Mouse (Mus musculus) liver, postnatal 0 days (tissue): ENCODE measurements around the gene Nsd1. TPM values are rescaled to one million over a fixed set of nuclear protein-coding genes. Genes with fewer than 3 reads are reported as not detected.

Source experiments
- ATAC-seq: fragments of 200-750 bp; cut with Nextera tagmentation; 2 replicates; pipeline ENCODE4 v1.8.0; 2017; ENCODE audit warnings: mild to moderate bottlenecking, moderate library complexity
- DNase-seq: peaks from one replicate; pipeline ENCODE4 v3.0.0-alpha.2; 2016
- H3K27ac ChIP-seq: fragments of 300-500 bp; sonication (generic); 2 replicates; pipeline ENCODE4 v1.5.1; 2014; ENCODE audit warnings: antibody characterized with exemption, moderate library complexity, mild to moderate bottlenecking, low read depth
- H3K27me3 ChIP-seq: fragments of 300-500 bp; sonication (generic); 2 replicates; pipeline ENCODE4 v1.6.1; 2014; ENCODE audit warnings: low read length, control low read depth, mixed read lengths; ENCODE audit not compliant: insufficient read depth
- H3K36me3 ChIP-seq: fragments of 300-500 bp; sonication (generic); replicated peaks from 2 replicates; pipeline ENCODE4 v1.6.1; 2014; ENCODE audit warnings: mild to moderate bottlenecking, control low read depth, low read length, moderate library complexity, mixed read lengths; ENCODE audit not compliant: insufficient read depth
- H3K4me1 ChIP-seq: fragments of 300-500 bp; sonication (generic); 2 replicates; pipeline ENCODE4 v1.6.1; 2014; ENCODE audit warnings: antibody characterized with exemption, mild to moderate bottlenecking, control low read depth; ENCODE audit not compliant: insufficient read depth
- H3K4me2 ChIP-seq: fragments of 300-500 bp; sonication (generic); 2 replicates; pipeline ENCODE4 v1.6.1; 2014; ENCODE audit warnings: low read depth, mild to moderate bottlenecking, low read length, moderate library complexity, mixed read lengths
- H3K4me3 ChIP-seq: fragments of 300-500 bp; sonication (generic); 2 replicates; pipeline ENCODE4 v1.5.1; 2014; ENCODE audit warnings: low read depth, low read length
- H3K9ac ChIP-seq: fragments of 300-500 bp; sonication (generic); replicated peaks from 2 replicates; pipeline ENCODE4 v1.6.1; 2014; ENCODE audit warnings: mild to moderate bottlenecking, moderate library complexity
- H3K9me3 ChIP-seq: fragments of 300-500 bp; sonication (generic); 2 replicates; pipeline ENCODE4 v1.6.1; 2016; ENCODE audit warnings: mild to moderate bottlenecking, control low read depth, low read length, mixed read lengths
- CTCF ChIP-seq: sonication (generic); IDR thresholded peaks from 2 replicates; pipeline ENCODE4 v1.5.1; 2016; ENCODE audit warnings: antibody characterized with exemption, low read depth
- EP300 ChIP-seq: IDR thresholded peaks from 2 replicates; pipeline ENCODE4 v1.6.1; 2016; ENCODE audit warnings: antibody characterized with exemption, low read depth, mild to moderate bottlenecking
- WGBS: fragments of 180-500 bp; shearing (Covaris S2); extraction: QIAGEN DNeasy Blood & Tissue Kit; methylation state at CpG from one replicate; pipeline ENCODE4 v1.1.7; 2014; ENCODE audit not compliant: insufficient replicate concordance; 5-methylcytosine and 5-hydroxymethylcytosine counted together
- polyA plus RNA-seq: library from polyadenylated mRNA; unstranded; fragments of >200 nt; fragmentation: Nextera tagmentation; extraction: Ambion mirVana; gene quantifications from 2 replicates; pipeline ENCODE4 v1.2.1, GENCODE M21; 2015

The Nsd1 gene
- polyA plus RNA-seq, 1 experiment from 2014 or later = 20.6 TPM

DNA sequence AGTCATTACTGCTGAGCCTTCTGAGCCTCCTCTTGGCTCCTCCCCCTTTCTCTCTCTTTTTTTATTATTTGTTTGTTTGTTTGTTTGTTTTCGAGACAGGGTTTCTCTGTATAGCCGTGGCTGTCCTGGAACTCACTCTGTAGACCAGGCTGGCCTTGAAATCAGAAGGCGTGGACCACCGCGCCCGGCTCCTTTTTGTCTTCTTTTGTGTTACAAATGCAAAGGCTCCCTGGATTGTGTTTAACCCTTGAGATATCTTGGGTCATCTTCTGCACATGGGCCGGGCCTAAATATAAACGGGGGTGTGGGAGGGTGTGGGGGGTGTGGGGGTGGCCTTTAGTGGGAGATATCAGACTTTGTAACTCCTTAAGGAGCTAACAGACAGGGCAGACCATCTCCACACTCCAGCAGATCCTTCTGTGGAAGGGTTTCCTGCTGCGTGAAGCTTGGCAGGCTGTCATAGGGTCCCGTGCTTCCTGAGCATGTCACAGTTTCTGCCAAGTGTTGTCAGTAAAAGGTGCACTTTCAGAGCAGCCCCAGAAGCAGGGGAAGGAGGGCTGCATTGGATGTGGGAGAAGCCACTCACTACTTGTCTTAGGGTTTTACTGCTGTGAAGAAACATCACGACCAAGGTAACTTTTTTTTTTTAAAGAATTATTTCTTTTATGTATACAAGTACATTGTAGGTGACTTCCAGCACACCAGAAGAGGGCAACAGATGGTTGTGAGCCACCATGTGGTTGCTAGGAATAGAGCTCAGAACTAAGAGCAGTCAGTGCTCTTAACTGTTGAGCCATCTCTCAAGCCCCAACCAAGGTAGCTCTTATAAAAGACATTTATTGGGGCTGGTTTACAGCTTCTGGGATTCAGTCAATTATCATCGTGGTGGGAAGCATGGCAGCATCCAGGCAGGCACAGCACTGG lies 128.8 kb downstream of the Nsd1 start:
- no peaks in the 10 kb centered on the region for H3K9me3 ChIP-seq
- no peaks in the 10 kb centered on the region for H3K36me3 ChIP-seq
- no peak for ATAC-seq
- TF ChIP-seq EP300 (no peak), CTCF (no peak)
- no peak overlapping the region for H3K9ac ChIP-seq
- 65% methylated on average over 12 of the region's 12 CpGs for WGBS
- no peak overlapping the region for H3K4me2 ChIP-seq
- no peak overlapping the region for H3K27ac ChIP-seq
- peaks cover 3% of the 10 kb centered on the region; the same call in 1 of the 2 replicates for H3K4me1 ChIP-seq
- no peak for DNase-seq
- H3K27me3 ChIP-seq = no peaks in the 10 kb centered on the region
- H3K4me3 ChIP-seq = no peak overlapping the region

DNA sequence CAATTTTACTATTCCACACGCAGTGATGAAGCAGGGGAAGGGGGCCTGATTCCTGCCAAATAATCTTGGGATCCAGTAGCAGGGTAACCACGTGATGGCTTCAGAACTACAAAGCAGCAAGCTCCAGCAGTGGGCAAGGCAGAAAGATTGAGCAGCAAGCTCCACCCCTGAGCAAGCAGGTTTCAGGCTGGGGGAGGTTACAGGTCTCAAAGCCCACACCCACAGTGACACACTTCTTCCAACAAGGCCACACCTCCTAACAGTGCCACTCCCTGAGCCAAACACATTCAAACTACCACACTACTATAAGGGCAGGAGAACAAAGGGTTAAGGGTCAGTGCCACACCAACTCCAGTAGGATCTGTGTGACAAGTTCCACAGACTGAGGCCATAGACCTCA lies 129.7 kb downstream of the Nsd1 start:
- Histone ChIP-seq H3K4me1 (peaks cover 3% of the 10 kb centered on the region; the same call in 1 of the 2 replicates), H3K4me2 (no peak overlapping the region), H3K27me3 (no peaks in the 10 kb centered on the region), H3K9ac (no peak overlapping the region), H3K36me3 (peaks cover 5% of the 10 kb centered on the region), H3K4me3 (no peak overlapping the region), H3K27ac (no peak overlapping the region), H3K9me3 (no peaks in the 10 kb centered on the region)
- WGBS = 32% methylated on average over 2 of the region's 2 CpGs
- no peak for TF ChIP-seq CTCF
- no peak for TF ChIP-seq EP300
- peak; percentile 77 for ATAC-seq
- DNase-seq = no peak

DNA sequence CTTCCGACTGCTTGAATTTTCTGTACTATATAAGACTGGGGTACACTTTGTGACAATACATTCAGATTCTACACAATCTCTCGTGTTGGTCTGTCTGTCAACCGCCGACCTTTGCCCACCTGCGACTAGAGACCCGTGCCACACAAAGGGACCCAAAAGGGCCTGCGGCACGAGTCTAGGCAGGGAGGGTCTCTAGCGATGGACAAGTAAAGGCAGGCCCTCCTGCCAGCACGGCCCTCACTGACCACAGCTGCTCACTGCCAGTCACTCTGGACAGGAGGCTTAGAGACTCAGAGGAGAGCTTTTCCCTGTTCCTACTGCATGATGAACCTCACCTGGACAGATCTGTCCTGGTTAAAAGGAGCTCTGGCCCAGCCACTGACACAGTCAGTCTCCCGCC lies 132.9 kb downstream of the Nsd1 start:
- ATAC-seq = peak; percentile 16; the same call in 1 of the 2 replicates
- H3K9ac ChIP-seq = no peak overlapping the region

DNA sequence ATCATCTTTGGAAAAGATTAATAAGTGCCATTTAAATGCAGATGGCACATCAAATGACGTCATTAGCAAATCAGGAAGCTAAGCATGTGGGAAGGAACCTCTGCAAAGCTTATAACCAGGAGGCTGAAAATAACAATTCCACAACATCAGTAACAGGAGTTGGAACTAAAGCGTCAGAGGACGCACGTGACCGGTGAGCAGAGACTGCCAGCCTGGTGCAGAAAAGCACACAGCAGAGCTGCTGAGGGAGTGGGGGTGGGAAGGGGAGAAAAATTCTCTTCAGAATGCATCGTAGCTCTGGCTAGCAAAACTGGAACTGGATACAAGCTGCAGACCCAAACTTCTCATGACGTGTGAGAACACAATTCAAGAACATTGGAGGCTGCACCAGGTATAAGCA lies 134.7 kb downstream of the Nsd1 start:
- WGBS = 86% methylated on average over 7 of the region's 7 CpGs
- no peak overlapping the region for H3K27ac ChIP-seq
- DNase-seq (no peak), ATAC-seq (no peak)
- peaks cover 53% of the 10 kb centered on the region for H3K36me3 ChIP-seq
- no peak overlapping the region for H3K4me2 ChIP-seq
- peaks cover 1% of the 10 kb centered on the region; the same call in 1 of the 2 replicates for H3K4me1 ChIP-seq
- H3K9ac ChIP-seq = no peak overlapping the region
- H3K4me3 ChIP-seq = no peak overlapping the region
- no peaks in the 10 kb centered on the region for H3K9me3 ChIP-seq
- TF ChIP-seq EP300 (no peak), CTCF (no peak)
- H3K27me3 ChIP-seq = no peaks in the 10 kb centered on the region

More for the DNA sequence above, 132.9 kb downstream of the Nsd1 start:
- 40% methylated on average over 11 of the region's 11 CpGs for WGBS
- no peak overlapping the region for H3K4me3 ChIP-seq
- no peaks in the 10 kb centered on the region for H3K9me3 ChIP-seq
- H3K4me1 ChIP-seq = peaks cover 3% of the 10 kb centered on the region; the same call in 1 of the 2 replicates
- TF ChIP-seq EP300 = no peak
- TF ChIP-seq CTCF = no peak
- H3K27me3 ChIP-seq = no peaks in the 10 kb centered on the region
- peaks cover 36% of the 10 kb centered on the region for H3K36me3 ChIP-seq
- no peak overlapping the region for H3K4me2 ChIP-seq
- H3K27ac ChIP-seq = no peak overlapping the region
- no peak for DNase-seq

DNA sequence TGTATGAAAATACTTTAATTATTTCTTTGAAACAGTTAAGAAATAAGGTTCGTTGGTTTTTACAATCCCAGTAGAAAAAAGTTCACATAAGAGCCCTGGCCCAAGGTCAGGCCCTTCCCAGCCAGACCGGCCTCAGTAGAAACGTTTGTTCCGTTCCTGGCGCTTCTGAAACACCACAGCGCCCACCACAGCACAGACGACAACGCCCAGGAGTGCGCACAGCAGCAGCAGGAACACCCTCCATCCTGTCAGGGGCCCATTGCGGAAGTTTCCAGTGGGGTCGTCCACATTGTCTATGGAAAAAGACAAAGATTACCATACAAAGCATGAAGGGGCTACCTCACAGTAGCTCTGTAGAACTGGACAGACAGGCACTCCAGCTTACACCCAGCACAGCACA lies 137.2 kb downstream of the Nsd1 start:
- Histone ChIP-seq H3K9me3 (no peaks in the 10 kb centered on the region), H3K4me1 (no peaks in the 10 kb centered on the region), H3K4me3 (no peak overlapping the region), H3K36me3 (peaks cover 74% of the 10 kb centered on the region), H3K27ac (no peak overlapping the region), H3K4me2 (no peak overlapping the region), H3K27me3 (no peaks in the 10 kb centered on the region), H3K9ac (no peak overlapping the region)
- 68% methylated on average over 11 of the region's 11 CpGs for WGBS
- ATAC-seq = no peak
- no peak for TF ChIP-seq CTCF
- no peak for TF ChIP-seq EP300
- DNase-seq = no peak

DNA sequence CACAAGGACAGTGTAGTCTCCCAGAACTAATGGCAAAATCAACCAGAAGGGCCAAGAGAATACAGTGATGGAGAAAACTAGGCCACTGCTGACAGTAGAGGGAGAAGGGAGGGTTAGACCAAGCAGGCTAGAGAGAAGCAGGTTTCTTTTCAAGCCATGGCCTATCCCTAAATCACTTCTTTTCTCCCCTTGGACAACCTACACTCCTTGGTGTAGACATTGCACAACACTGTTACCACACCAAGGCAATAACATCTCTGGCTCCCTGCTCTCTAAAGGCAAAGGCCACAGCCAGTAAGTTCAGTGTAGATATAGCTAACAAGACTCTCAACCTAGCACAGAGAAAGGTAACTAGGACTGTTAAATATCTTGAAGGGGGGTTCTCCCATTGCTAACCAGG lies 151.6 kb downstream of the Nsd1 start:
- Histone ChIP-seq H3K9ac (peak overlapping the region; percentile 98), H3K36me3 (peaks cover 23% of the 10 kb centered on the region), H3K4me2 (peak overlapping the region; percentile 86), H3K4me1 (peaks cover 20% of the 10 kb centered on the region), H3K27ac (peak overlapping the region; percentile 98), H3K27me3 (no peaks in the 10 kb centered on the region), H3K4me3 (peak overlapping the region; percentile 99), H3K9me3 (no peaks in the 10 kb centered on the region)
- no peak for ATAC-seq
- no peak for TF ChIP-seq CTCF
- no peak for TF ChIP-seq EP300
- DNase-seq = no peak
